Mouse (Mus musculus) embryo, embryonic 11.5 days (tissue): ENCODE measurements around the gene Uchl1.

Experiments
- DNase-seq: peaks from one replicate; pipeline ENCODE4 v3.0.0-alpha.2; 2012; ENCODE audit warnings: low read depth, low spot score

The Uchl1 gene

GRCm38 (mm10) chr5:66675983-66676382, at the start of gene Uchl1:
Gene Uchl1 (plus strand): TSS chr5:66676091.
- DNase-seq = peak; percentile 83

DNA sequence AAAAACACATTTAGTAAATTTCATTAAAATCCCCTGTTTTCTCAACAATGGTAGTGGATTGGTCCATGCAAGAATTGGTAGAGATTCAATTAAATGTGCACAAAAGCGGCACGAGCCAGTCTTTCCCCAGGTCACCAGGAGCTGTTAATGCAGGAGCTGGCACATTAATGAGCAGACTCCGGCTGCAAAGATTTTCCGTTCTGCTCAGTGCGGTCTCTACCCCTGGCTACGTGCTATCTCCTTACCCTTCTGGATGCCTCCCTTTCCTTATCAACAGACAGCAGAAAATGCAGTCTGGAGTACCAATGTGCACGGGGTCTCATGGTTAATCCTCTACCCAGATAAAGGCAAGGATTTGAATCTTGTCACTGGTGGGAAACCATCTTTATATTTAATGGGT, 48.1 kb upstream of the Uchl1 start:
- DNase-seq = no peak

GRCm38 (mm10) chr5:66635459-66636079, 40.3 kb upstream of the Uchl1 start:
- no peak for DNase-seq

GRCm38 (mm10) chr5:66642156-66642555, 33.7 kb upstream of the Uchl1 start:
- no peak for DNase-seq

GRCm38 (mm10) chr5:66643260-66643659, 32.6 kb upstream of the Uchl1 start:
- no peak for DNase-seq

DNA sequence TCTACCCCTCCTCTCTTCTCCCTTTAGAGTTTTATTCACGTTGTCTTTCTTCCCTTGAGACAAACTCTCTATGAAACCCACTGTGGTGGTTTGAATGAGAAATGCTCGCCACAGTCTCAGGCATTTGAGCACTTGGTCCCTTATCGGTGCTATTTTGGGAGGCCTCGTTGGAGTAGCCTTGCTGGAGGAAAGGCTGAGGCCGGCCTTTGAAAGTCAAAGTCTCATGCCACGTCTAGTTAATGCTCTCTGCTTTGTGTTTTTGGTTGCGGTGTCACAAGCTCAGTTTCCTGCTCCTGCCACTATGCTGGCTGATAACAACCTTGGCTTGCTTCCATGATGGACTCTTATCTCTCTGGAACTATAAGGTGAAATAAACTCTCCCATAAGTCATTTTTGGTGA, 28.4 kb upstream of the Uchl1 start:
- no peak for DNase-seq

GRCm38 (mm10) chr5:66654220-66654619, 21.7 kb upstream of the Uchl1 start:
- DNase-seq = no peak

GRCm38 (mm10) chr5:66675189-66675890, 551 bp upstream of the Uchl1 start:
- no peak for DNase-seq

DNA sequence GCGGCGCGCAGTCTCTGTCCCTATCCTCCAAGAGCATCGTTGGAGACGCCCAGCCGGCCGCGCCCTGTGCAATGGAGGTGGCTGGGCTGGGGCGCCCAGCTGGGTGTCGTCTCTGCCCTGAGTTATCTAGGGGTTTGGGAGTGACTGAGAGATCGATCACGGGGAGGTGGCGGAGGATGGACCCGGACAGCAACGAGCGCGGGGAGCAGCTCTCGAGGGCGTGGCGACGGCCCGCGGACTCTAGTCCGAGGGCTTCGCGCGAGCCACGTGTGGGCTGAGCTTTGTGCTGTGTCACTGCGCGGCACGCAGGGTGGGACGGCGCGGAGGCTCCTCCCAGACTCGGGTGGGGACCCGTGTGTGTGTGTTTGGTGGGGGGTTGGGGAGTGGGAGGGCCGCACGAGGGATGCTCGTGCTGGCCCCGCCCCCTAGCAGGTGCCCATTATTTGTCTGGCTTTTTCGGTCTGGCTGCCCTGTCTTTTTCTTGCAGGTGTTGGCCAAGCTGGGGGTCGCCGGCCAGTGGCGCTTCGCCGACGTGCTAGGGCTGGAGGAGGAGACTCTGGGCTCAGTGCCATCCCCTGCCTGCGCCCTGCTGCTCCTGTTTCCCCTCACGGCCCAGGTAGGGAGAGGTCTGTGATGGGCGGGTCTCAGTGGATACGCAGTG, 696 bp downstream of the Uchl1 start:
- no peak for DNase-seq

GRCm38 (mm10) chr5:66677411-66678345, 1.8 kb downstream of the Uchl1 start:
- no peak for DNase-seq

DNA sequence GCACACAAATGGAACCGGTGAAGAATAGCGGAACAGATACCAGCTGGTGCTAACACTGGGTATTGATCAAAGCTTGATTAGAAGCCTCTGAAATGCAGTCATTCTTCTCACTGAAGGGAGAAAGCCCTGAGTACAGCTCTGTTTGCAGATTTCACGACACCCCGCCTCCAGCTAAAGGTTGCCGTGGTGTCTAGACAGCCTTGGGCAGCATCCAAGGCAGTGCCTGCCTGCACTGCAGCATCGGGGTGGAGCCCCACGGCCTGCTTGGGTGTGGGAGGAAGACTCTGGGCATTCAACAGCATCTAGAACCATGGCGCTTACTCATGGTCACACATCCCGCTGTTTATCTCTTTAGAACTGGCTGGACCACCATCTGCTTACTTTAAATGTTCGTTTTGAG, 3.3 kb downstream of the Uchl1 start:
- no peak for DNase-seq

DNA sequence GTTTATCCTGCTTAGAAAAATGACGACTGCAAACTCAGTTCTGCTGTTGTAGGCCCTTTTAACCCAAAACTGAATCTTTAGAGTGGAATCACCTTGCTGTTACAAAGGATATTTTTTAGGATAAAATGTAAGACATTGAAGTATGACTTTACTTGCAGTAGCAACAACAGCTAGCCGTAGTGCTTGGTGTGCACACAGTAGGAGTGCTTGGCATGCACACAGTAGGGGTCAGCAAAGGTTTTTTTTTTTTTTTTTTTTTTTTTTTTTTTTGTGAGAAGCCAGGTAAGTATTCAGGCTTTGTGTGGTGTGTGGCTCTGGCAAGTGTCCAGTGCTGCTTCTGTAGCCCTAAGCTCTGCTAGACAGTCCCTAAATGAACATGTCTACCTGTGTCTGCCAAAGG, 10.0 kb downstream of the Uchl1 start:
- no peak for DNase-seq

DNA sequence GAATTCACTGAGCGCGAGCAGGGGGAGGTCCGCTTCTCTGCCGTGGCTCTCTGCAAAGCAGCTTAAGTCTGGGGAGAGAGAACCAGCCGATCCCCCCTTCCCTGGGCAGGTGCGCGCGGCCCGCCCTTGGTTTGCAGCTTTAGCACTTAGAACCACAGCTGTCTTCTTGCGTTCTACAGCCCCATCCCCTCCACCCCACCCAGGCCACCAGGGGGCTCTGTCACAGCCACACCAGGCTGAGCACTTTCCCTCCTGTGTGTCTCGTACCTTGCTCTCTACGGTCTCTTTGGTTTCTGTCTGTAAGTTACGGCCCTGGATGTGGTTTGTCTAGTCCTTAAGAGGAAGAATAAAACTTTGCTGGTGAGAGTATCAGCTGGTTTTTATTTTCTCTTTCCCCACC, 11.0 kb downstream of the Uchl1 start:
- DNase-seq = no peak

DNA sequence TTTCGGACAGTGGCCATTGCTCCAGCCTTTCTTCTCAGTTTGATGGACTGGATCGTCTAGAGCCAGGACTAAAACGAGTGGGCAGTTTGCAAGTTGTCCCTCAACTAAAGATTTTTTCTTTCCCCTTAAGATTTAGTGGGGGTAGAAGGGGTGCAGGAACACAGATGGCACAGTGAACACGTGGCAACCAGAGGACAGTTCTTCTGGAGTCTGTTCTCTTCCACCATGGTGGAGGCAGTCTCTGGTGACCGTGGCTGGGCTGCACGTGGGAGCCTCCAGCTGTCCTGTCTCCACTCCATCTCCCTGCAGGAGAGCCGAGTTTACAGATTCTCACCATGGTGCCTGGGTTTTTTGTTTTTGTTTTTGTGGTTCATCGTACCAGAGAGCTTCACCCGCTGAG, 11.8 kb downstream of the Uchl1 start:
- DNase-seq = no peak

DNA sequence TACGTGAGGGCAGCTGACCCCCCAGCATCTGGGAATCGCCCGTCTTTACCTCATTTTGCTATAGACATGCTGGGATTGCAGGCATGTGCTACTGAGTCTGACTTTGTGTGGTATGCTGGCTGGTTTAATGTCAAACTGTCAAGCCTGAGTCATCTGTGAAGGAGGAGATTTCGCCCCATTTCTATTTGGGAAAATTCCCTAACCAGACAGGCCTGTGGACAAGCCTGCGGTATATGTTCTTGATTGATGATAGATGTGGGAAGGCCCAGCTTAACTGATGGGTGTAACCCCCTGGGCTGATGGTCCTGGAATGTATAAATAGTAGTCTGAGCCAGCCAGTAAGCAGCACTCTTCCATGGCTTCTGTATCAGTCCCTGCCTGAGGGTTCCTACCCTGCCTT, 12.4 kb downstream of the Uchl1 start:
- no peak for DNase-seq

DNA sequence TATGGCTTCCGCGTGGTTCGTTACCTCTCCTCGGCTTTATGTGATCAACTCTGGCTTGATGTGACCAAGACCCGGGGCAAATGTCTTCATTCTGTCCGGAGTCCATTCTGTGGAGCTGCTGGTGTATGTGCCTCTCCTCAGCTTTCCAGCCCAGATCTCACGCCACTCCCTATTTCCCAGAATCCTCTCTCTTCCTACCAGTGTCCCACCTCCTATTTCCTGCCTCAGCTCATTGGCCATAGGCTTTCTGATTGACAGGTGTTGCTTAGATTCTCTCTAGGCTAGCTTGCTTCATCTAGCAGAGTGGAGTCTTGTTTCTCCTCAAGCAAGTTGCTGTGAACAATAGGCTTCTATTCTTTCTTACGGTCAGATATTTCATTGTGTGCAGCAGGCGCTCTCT, 13.9 kb downstream of the Uchl1 start:
- DNase-seq = no peak

DNA sequence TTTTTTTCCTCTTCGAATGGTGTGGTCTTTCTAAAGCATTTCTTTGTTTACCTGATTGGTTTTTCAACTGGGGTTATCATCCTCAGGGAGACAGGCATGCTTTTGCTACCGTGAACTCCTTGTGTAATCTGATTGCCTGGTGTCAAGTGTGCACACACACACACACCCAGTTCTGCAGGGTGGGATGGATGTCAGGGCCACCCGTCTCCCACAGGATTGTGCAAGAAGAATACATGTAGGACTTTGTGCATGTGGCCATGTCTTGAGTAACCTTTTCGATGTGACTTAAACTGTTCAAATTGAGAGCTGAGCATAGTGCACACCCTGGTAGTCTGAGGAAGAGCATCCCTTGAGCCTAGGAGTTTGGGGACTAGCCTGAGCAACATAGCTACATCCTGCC, 17.3 kb downstream of the Uchl1 start:
- no peak for DNase-seq

GRCm38 (mm10) chr5:66697119-66697518, 21.2 kb downstream of the Uchl1 start:
- DNase-seq = peak; percentile 74

DNA sequence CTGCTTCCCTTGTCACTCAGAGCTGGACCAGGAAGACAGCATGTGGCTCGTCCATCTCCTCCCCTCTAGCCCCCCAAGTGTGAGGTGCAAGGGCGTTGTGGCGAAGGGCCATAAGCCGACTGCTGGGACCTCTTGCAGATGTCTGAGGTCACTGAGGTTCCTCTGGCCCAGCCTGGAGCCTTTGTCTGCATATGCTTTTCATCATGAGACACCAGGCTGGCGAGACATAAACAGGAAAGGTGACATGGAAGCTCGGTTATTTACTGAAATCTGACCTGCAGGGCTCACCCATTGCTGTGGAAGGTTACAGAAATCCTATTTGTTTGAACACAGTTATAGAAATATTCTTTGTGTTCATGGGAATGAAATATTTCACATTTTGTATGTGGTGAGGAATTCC, 24.0 kb downstream of the Uchl1 start:
- no peak for DNase-seq

GRCm38 (mm10) chr5:66701951-66702350, 26.1 kb downstream of the Uchl1 start:
- DNase-seq = no peak

DNA sequence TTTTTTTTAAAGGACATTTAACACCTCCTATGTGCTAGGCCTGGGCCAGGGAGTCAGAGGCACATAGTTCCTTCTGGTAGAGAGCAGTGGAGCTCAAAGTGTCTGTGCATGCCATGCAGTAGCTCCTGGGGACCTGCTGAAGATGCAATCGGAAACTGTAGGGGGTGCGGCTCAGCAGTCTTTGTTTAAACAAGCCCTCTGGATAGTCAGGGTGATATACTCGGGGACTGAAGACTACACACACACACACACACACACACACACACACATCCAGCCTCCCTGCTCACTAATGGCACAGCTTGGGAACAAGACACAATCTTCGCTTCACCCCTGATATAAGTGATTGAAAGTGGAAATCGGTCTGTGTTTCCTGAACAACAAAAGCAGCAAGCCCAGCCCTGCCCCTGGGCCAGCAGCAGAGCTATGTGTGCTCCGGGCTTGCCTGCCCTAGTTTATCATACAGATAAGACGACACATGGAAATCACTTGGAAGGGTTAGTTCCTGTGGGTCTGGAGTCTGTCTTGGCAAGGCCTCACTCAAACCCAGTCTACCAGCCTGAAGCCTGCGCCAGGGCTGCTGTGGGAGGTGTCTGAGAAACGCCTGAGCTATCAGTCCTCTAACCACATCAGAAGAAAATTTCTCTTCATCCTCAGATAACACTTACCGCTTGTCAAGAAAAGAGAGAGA, 27.6 kb downstream of the Uchl1 start:
- DNase-seq = no peak
